Mouse (Mus musculus) ES-E14 (cell line): ENCODE results near the gene AY074887.

Source experiments
- HCFC1 ChIP-seq: IDR thresholded peaks from 2 replicates; pipeline ENCODE4 v1.6.1; 2012; ENCODE audit warnings: low read length, inconsistent platforms, borderline replicate concordance; ENCODE audit not compliant: insufficient read depth
- ZC3H11A ChIP-seq: IDR thresholded peaks from 2 replicates; pipeline ENCODE4 v1.6.1; 2012; ENCODE audit warnings: low read depth, mild to moderate bottlenecking, inconsistent platforms, low read length, borderline replicate concordance
- ZNF384 ChIP-seq: IDR thresholded peaks from 2 replicates; pipeline ENCODE4 v1.6.1; 2012; ENCODE audit warnings: low read depth, low read length, inconsistent platforms

DNA sequence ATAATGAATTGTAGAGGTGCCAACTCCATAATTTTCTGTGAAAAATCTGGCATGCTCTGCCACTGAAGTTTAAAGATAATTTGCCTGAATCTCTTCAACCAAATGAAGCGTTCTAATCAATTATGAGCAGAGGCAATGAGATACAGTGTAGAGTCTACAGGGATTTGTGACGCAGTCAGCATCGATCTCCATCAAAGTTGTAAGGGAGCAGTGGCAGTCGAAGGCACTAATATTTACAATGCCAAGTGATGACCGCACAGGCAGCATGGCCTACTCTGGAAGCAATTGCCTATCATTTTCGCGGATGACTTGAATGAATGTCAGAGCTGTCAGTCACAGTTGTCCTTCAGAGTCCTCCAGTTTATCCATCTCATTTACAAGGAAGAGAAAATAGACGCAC is 29.9 kb upstream of the AY074887 start, which contains the start of gene Chrna5:
- no peak for TF ChIP-seq HCFC1
- no peak for TF ChIP-seq ZC3H11A
- TF ChIP-seq ZNF384 = no peak
